Mouse (Mus musculus) heart, postnatal 0 days (tissue): ENCODE results near the gene Fzd7.

ENCODE experiments used
- CTCF ChIP-seq: IDR thresholded peaks from 2 replicates; pipeline ENCODE4 v1.5.1; 2016; ENCODE audit warnings: antibody characterized with exemption, control low read depth, low read depth
- EP300 ChIP-seq: IDR thresholded peaks from 2 replicates; pipeline ENCODE4 v1.6.1; 2016; ENCODE audit warnings: antibody characterized with exemption, low read depth

- TF ChIP-seq CTCF (no peak), EP300 (no peak)
Observed at GRCm38 (mm10) chr1:59482331-59482695, at the start of gene Fzd7.
